Mouse (Mus musculus) adrenal gland, adult (tissue): ENCODE measurements at regions not wholly inside any gene's neighbourhood (a gene's known extent, or its start where the extent isn't known, plus 50 kb on each side); places are given as distances from the start of the nearest gene placed in this dataset.

Source experiments
- DNase-seq, 2 experiments: peaks; one replicate each; pipeline ENCODE4 v3.0.0; 2022 to 2023; ENCODE audit warnings: low spot score in 1 of 2; ENCODE audit not compliant: inconsistent age in 2 of 2

- no peak for DNase-seq
Measured at GRCm38 (mm10) chr17:88116321-88116720, 51.2 kb upstream of the Fbxo11 start.

DNA sequence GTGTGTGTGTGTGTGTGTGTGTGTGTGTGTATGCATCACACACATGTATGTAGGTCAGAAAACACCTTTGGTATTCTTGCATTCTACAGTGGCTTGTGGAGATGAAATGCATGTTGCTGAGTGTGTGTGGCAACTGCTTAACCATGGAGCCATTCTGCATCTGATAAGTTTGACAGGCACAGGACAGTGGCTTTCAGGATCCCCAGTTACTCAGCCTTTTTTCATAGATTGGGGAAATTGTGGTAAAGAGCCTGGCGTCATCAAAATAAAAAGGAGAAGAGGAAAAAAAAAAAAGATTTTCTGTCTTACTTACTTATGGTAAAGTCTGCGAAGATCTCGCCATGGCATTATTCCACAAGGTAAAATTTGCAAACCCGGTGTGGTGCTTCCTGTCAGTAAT lies 53.6 kb upstream of the Fbxo11 start:
- DNase-seq: no peak

DNA sequence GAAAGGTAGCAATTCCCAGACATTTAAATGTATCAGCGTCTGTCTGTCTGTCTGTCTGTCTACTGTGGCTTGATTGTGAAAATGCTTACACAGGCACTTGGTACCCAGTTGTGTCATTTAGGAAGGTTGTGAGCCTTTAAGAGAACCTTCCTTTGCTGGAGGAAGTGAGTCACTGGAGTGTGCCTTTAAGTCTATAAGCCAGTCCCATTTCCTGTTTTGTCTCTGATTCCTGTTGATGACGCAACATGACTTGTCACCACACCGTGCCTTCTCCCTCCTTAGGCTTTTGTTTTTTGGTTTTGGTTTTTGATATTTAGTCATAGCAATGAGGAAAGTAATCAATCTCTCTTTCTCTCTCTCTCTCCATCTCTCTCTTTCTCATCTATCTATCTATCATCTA lies 58.6 kb upstream of the Fbxo11 start:
- no peak for DNase-seq

- no peak for DNase-seq
Measured at GRCm38 (mm10) chr17:88127126-88127525, 62.0 kb upstream of the Fbxo11 start.

DNA sequence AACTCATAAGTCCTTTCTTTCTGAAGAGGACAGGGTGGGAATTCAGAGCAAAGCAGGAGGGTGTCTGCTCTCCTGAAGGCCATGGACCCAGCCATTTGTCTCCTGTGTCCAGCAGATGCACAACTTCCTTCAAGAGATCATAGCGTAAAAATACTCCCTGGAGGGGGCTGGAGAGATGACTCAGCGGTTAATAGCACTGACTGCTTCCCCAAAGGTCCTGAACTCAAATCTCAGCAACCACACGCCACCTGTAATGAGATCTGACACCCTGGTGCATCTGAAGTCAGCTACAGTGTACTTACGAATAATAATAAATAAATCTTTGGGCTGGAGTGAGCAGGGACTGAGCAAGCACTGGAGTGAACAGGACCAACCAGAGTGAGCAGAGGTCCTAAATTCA lies 66.2 kb upstream of the Fbxo11 start:
- DNase-seq: peak; percentile 17 to 53

DNA sequence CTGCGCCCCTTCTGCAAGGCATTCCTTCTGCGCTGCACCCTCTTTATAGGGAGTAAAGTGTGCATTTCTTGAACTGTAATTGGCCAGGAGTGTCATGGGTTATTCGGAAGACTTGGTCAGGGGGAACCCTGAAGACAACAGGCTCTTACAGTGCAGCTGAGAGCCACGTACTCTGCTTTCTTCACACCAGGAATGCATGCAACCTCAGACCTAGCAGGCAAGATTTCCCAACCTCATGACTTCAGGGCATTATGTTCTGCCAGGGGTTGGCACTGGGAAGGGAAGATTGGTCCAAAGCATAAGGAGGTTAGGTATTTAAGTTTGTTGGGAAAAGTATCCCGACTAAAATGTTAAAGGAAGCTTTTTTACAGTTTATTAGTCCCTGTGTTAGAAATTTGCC lies 66.9 kb upstream of the Fbxo11 start:
- DNase-seq: peak in 1 of 2 experiments; percentile 65

DNA sequence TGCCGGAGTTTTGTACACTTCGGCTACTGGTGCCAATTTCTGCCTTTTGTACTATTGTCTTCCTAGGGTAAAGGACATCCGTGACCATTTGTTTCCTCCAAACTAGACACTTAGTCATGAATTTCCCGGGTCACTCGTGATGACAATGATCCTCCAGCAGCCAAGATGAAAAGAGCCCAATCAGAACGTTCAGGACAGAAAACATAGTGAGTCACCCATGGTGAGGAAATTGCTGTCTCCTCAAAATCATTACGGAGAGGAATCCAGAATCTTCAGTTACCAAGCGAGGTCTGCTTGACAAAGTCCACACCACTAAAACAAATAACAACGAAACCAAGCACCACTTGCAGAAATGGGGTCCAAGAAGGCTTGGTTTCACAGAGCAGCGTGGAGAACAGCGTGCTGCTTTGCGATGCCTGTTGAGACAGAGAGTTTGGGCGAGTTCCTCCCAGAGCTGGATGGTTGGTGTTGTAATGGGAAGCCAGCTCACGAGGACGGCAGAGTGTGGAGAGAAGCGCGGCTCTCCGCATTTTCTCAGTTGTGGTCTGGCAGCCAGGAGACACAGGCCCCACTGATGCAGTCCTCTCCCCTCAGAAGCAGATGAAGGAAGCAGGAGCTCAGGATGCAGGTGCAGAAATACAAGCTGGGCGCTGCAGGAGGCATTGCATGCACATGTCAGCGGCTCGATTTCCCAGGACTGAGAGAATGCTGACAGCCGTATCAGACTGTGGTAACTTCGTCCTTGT lies 67.7 kb upstream of the Fbxo11 start:
- peak; percentile 27 to 79 for DNase-seq

DNA sequence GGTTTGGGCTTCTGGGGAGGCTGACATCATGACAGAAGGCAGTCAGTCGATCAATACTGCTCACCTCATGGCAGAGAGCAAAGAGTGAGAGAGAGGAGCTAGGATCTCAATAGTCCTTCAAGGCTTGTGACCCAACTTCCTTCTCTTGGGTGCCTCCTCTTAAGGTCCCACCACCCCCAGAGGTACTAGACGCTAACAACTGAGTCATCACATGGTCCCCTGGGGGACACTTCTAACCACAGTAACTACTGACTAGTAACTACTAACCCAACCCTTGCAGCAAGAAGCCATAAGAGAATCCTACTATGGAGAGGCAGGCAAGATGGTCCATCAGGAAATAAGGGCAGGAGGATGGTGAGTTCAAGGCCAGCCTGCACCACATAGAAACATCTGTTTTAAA lies 69.5 kb upstream of the Fbxo11 start:
- DNase-seq: no peak

- DNase-seq: no peak
Measured at GRCm38 (mm10) chr17:88141538-88141937, 76.4 kb upstream of the Fbxo11 start.

DNA sequence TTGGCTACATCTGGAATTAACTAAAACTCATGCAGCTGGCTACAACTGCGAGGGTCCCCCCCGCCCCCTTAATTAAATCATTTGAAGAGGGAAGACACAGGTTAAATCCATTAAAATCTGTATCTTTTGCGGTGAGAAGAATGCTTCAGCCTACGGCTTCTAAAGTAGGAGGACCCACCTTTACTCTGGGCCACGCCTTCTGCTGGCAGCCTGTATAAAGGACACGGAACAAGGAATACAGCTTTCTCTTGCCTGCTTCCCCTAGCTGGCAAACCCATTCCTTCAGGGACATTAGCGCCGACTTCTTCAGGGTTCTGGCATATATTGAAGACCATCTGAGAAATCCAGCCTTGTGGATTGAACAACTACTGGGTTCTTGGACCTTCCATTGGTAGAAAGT lies 76.9 kb upstream of the Fbxo11 start:
- no peak for DNase-seq

GRCm38 (mm10) chr17:88142809-88143208 lies 77.7 kb upstream of the Fbxo11 start:
- no peak for DNase-seq

DNA sequence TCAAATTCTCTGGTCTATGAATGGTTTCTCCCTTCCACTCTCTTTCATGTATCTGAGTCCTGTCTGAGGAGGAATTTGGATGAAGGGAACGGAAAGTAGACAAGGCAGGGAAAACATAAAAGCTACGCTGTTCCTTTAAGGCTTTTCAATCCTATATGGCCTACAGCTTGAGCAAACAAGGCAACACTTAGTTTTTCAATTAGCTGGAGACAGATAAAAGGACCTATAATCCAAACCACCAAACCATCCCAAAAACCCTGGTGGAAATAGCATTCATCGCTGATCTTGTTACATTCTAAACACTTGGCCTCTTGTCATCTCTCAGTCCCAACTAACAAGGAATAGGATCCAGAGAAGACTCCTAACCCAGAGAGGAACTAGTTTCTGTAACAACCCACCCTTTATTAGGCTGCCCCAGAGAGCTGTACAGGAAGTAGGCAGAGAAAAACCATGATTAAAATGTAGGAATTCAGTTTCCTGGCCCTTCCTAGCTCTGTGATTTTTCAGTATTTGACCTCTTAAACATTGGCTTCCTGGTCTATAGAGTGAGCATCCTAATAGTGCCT lies 78.4 kb upstream of the Fbxo11 start:
- no peak for DNase-seq

GRCm38 (mm10) chr17:88158550-88158949 lies 93.5 kb upstream of the Fbxo11 start:
- DNase-seq: no peak

- DNase-seq: no peak
Measured at GRCm38 (mm10) chr17:88159212-88159668, 94.1 kb upstream of the Fbxo11 start.

DNA sequence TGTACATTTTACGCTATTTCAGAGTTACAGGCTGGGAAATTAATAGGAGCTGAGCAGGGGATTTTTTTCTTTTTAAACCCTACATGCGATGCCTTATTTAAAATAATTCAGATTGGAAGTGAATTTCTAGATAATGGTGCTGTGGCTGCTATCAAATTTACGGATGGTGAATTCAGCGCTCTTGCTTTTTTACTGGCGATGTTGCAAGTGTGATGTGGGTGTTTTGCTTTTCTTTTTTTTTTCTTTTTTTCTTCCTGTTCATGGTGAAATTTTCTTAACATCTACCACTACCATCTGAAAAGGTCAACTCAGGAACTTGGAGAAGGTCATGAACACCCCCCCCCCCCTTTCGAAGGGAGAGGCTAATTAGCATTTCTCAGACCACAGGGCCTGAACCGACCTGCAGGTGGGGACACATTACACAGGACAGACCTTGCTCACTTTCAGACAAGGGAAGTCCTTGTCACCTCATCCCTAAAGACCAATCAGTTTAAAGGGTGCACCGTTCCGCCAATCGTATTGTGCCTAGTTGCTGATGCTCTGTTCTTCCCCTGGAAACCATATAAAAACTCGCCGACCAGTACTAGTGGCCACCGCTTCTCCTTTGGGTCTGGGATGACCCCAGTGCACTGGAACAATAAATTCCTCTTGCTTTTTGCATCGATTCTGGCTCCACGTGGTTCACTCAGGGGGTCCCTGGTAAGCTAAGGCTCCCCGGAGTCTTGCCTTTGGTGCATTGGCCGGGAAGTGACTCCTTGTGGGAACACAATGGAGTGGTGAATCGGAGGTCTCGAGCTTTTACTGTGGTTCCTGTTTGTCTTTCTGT lies 95.0 kb upstream of the Fbxo11 start:
- DNase-seq: no peak

DNA sequence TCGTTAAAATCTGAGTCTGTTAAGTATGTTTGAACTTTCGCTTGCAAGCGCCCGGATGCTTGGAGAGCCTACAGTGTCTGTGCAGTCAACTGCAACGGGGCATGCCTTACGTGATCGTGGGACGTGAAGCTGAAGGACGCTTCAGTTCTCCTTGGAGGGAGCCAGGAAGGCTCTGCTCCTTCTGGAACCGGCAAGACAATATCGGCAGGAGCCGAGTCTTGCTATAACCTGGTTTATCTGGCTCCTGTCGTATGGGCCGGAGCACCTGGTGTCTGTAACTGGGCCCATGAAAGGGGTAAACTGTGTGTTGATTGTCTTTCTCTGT lies 95.5 kb upstream of the Fbxo11 start:
- DNase-seq: no peak

DNA sequence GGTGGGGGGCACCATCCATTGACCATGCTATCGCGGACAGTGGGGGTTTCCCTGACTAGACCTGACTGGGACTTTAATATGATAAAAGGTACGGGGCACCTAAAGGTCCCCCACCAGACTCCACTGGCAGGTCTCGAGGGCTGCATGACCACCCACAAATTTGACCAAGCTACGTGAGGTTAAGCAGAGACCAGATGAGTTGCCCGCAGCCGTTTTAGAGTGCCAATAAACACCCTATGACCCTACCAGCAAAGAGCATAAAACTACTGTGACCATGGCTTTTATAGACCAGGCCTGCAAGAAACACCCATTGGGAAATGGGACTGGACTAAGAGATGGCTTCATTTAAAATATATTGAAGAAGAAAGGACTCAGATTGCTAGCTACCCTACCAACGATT lies 96.7 kb upstream of the Fbxo11 start:
- DNase-seq: no peak

- DNase-seq: peak in 1 of 2 experiments; percentile 55
Measured at GRCm38 (mm10) chr17:88164805-88165204, 99.7 kb upstream of the Fbxo11 start.

- DNase-seq: no peak
Measured at GRCm38 (mm10) chr17:88165811-88166210, 100.7 kb upstream of the Fbxo11 start.

- DNase-seq: no peak
Measured at GRCm38 (mm10) chr17:88168262-88169096, 103.4 kb upstream of the Fbxo11 start.

DNA sequence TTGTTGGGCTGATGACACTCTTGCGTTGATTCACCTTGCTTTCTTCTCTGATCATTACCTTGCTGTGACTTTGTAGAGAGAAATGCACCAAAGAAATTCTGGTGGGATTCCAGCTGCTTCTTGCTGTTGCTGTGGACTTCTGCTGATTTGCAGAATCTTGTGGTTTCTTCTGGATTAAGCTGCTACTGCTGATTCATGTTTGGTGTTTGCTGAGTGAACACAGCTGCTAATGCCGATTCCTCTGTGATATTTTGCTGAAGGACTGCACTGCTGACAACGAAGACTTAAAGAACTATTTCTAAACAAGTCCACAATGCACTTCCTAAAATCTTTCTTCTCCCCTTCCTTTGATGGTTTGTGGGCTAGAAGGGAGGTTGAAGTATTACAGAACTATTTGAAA lies 106.5 kb upstream of the Fbxo11 start:
- DNase-seq: no peak
